Mouse (Mus musculus) adrenal gland, adult 2 months (tissue): ENCODE results near the gene Azin2. TPM values are rescaled to one million over a fixed set of nuclear protein-coding genes. Genes with fewer than 3 reads are reported as not detected.

Experiments used
- DNase-seq: peaks from one replicate; pipeline ENCODE4 v3.0.0; 2021
- polyA plus RNA-seq: library from polyadenylated mRNA; depleted of rRNA; stranded (reverse); fragments of >200 nt; gene quantifications from 2 replicates; pipeline ENCODE4 v1.2.3, GENCODE M21; 2012
- total RNA-seq, 2 experiments: library from RNA; stranded (reverse); gene quantifications; 2 replicates each; pipeline ENCODE4 v1.2.3; 2021

Gene Azin2
- total and polyA plus RNA-seq, 3 experiments: 36.2 to 55.1 (median 39.0) TPM

- DNase-seq: no peak
Measured at GRCm38 (mm10) chr4:128935595-128935994, 26.6 kb downstream of the Azin2 start.

GRCm38 (mm10) chr4:128932783-128933182 is 29.5 kb downstream of the Azin2 start:
- no peak for DNase-seq

- DNase-seq: peak; percentile 82
Measured at GRCm38 (mm10) chr4:128924841-128925606, 37.2 kb downstream of the Azin2 start.

GRCm38 (mm10) chr4:128923603-128924002 is 38.6 kb downstream of the Azin2 start:
- DNase-seq: peak; percentile 25

GRCm38 (mm10) chr4:128919106-128919505 is 43.1 kb downstream of the Azin2 start:
- DNase-seq: no peak

- DNase-seq: no peak
Measured at GRCm38 (mm10) chr4:128918187-128918586, 44.1 kb downstream of the Azin2 start.

- no peak for DNase-seq
Measured at GRCm38 (mm10) chr4:128917756-128918155, 44.5 kb downstream of the Azin2 start.

- no peak for DNase-seq
Measured at GRCm38 (mm10) chr4:128917119-128917518, 45.1 kb downstream of the Azin2 start.

- DNase-seq: no peak
Measured at GRCm38 (mm10) chr4:128913794-128914193, 48.4 kb downstream of the Azin2 start.

- no peak for DNase-seq
Measured at GRCm38 (mm10) chr4:128912085-128912484, 50.2 kb downstream of the Azin2 start.

- DNase-seq: no peak
Measured at GRCm38 (mm10) chr4:128910276-128911063, 51.8 kb downstream of the Azin2 start.

GRCm38 (mm10) chr4:128909378-128909831 is 52.8 kb downstream of the Azin2 start:
- no peak for DNase-seq

GRCm38 (mm10) chr4:128908586-128909377 is 53.5 kb downstream of the Azin2 start:
- DNase-seq: peak; percentile 50

- peak; percentile 23 for DNase-seq
Measured at GRCm38 (mm10) chr4:128907238-128907968, 54.8 kb downstream of the Azin2 start.

- DNase-seq: no peak
Measured at GRCm38 (mm10) chr4:128906757-128907156, 55.5 kb downstream of the Azin2 start.

GRCm38 (mm10) chr4:128905251-128905650 is 57.0 kb downstream of the Azin2 start:
- no peak for DNase-seq

- no peak for DNase-seq
Measured at GRCm38 (mm10) chr4:128904035-128904800, 58.0 kb downstream of the Azin2 start.

GRCm38 (mm10) chr4:128902390-128902789 is 59.9 kb downstream of the Azin2 start:
- DNase-seq: no peak

- DNase-seq: no peak
Measured at GRCm38 (mm10) chr4:128900484-128900883, 61.8 kb downstream of the Azin2 start.

- DNase-seq: peak; percentile 67
Measured at GRCm38 (mm10) chr4:128899332-128899731, 62.9 kb downstream of the Azin2 start.
